Mouse (Mus musculus) ES-Bruce4 (cell line): ENCODE data around the gene Mab21l1.

Experiments
- CTCF ChIP-seq: IDR thresholded peaks from one replicate; pipeline ENCODE4 v1.8.1; 2011; ENCODE audit warnings: low read depth, low read length
- POLR2A ChIP-seq: IDR thresholded peaks from one replicate; pipeline ENCODE4 v1.8.1; 2011; ENCODE audit warnings: low read length; ENCODE audit not compliant: insufficient read depth

- TF ChIP-seq CTCF (peak; percentile 31), POLR2A (no peak)
Observed at GRCm38 (mm10) chr3:55752558-55752957, 29.8 kb upstream of the Mab21l1 start.
